Mouse (Mus musculus) intestine, embryonic 16.5 days (tissue): ENCODE measurements around the gene Cdhr3. TPM values are rescaled to one million over a fixed set of nuclear protein-coding genes. Genes with fewer than 3 reads are reported as not detected.
"Not testable (repeated sequence)": the region's sequence is repeated elsewhere in the genome, so short reads cannot be mapped to it uniquely, and the experiment has no call there.

Source experiments
- ATAC-seq: fragments of 200-750 bp; cut with Nextera tagmentation; 2 replicates; pipeline ENCODE4 v1.8.0; 2017; ENCODE audit warnings: moderate TSS enrichment, moderate library complexity
- H3K27ac ChIP-seq: fragments of 300-500 bp; sonication (generic); 2 replicates; pipeline ENCODE4 v1.5.1; 2014; ENCODE audit warnings: mild to moderate bottlenecking, low read length
- H3K27me3 ChIP-seq: fragments of 300-500 bp; sonication (generic); replicated peaks from 2 replicates; pipeline ENCODE4 v1.6.1; 2014; ENCODE audit warnings: low read length, control low read depth, mixed read lengths; ENCODE audit not compliant: control insufficient read depth, insufficient read depth
- H3K36me3 ChIP-seq: fragments of 300-500 bp; sonication (generic); 2 replicates; pipeline ENCODE4 v1.6.1; 2014; ENCODE audit warnings: low read length, control low read depth; ENCODE audit not compliant: control insufficient read depth, insufficient read depth
- H3K4me1 ChIP-seq: fragments of 300-500 bp; sonication (generic); 2 replicates; pipeline ENCODE4 v1.6.1; 2014; ENCODE audit warnings: low read length, control low read depth, mixed read lengths; ENCODE audit not compliant: control insufficient read depth, insufficient read depth
- H3K4me2 ChIP-seq: fragments of 300-500 bp; sonication (generic); 2 replicates; pipeline ENCODE4 v1.6.1; 2014; ENCODE audit warnings: low read depth, low read length, control low read depth
- H3K4me3 ChIP-seq: fragments of 300-500 bp; sonication (generic); 2 replicates; pipeline ENCODE4 v1.5.1; 2014; ENCODE audit warnings: mild to moderate bottlenecking, low read length
- H3K9ac ChIP-seq: fragments of 300-500 bp; sonication (generic); 2 replicates; pipeline ENCODE4 v1.6.1; 2014; ENCODE audit warnings: low read depth, low read length
- H3K9me3 ChIP-seq: fragments of 300-500 bp; sonication (generic); 2 replicates; pipeline ENCODE4 v1.6.1; 2016; ENCODE audit warnings: low read length, control low read depth; ENCODE audit not compliant: control insufficient read depth
- WGBS: fragments of 180-500 bp; shearing (Covaris S2); extraction: QIAGEN DNeasy Blood & Tissue Kit; methylation state at CpG from one replicate; pipeline ENCODE4 v1.1.7; 2014; 5-methylcytosine and 5-hydroxymethylcytosine counted together
- polyA plus RNA-seq: library from polyadenylated mRNA; unstranded; fragments of >200 nt; fragmentation: Nextera tagmentation; extraction: Ambion mirVana; gene quantifications from 2 replicates; pipeline ENCODE4 v1.2.1, GENCODE M21; 2015

Cdhr3 gene
- polyA plus RNA-seq, 1 experiment from 2014 or later = 0.04 TPM

- no peak for ATAC-seq
- no peaks in the 10 kb centered on the region for H3K9me3 ChIP-seq
- no peaks in the 10 kb centered on the region for H3K36me3 ChIP-seq
- WGBS = 80% methylated on average over 2 of the region's 2 CpGs
- no peak overlapping the region for H3K4me3 ChIP-seq
- H3K4me1 ChIP-seq = peaks cover 7% of the 10 kb centered on the region; the same call in 1 of the 2 replicates
- no peak overlapping the region for H3K4me2 ChIP-seq
- no peak overlapping the region for H3K27ac ChIP-seq
- H3K27me3 ChIP-seq = no peaks in the 10 kb centered on the region
- H3K9ac ChIP-seq = no peak overlapping the region
These were observed 29.4 kb downstream of the Cdhr3 start for GRCm38 (mm10) chr12:33063250-33063649.

- ATAC-seq, H3K4me2 ChIP-seq, H3K9me3 ChIP-seq, H3K27ac ChIP-seq, H3K27me3 ChIP-seq, H3K9ac ChIP-seq, H3K36me3 ChIP-seq, H3K4me3 ChIP-seq: not testable (repeated sequence)
- peaks cover 15% of the 10 kb centered on the region for H3K4me1 ChIP-seq
- 67% methylated on average over 2 of the region's 2 CpGs for WGBS
These were observed 30.3 kb downstream of the Cdhr3 start for GRCm38 (mm10) chr12:33062379-33062778.

GRCm38 (mm10) chr12:33061651-33062050, 31.0 kb downstream of the Cdhr3 start:
- no peak overlapping the region; the same call in 1 of the 2 replicates for H3K4me2 ChIP-seq
- ATAC-seq = no peak
- H3K36me3 ChIP-seq = no peaks in the 10 kb centered on the region
- H3K27ac ChIP-seq = 0 out of 2 replicates have a peak overlapping the region, but pooled peaks have one; percentile 8
- H3K4me3 ChIP-seq = no peak overlapping the region
- H3K27me3 ChIP-seq = no peaks in the 10 kb centered on the region
- H3K4me1 ChIP-seq = peaks cover 22% of the 10 kb centered on the region
- WGBS = 52% methylated on average over 8 of the region's 8 CpGs
- no peaks in the 10 kb centered on the region for H3K9me3 ChIP-seq
- H3K9ac ChIP-seq = 0 out of 2 replicates have a peak overlapping the region, but pooled peaks have one; percentile 7

GRCm38 (mm10) chr12:33057231-33058048, 35.2 kb downstream of the Cdhr3 start:
- ATAC-seq = peak; percentile 92
- Histone ChIP-seq H3K27me3 (no peaks in the 10 kb centered on the region), H3K9ac (peak overlapping the region; percentile 50), H3K27ac (peak overlapping the region; percentile 42), H3K4me1 (peaks cover 22% of the 10 kb centered on the region), H3K9me3 (no peaks in the 10 kb centered on the region), H3K36me3 (no peaks in the 10 kb centered on the region), H3K4me3 (peak overlapping the region; percentile 16; the same call in 1 of the 2 replicates), H3K4me2 (peak overlapping the region; percentile 56)
- 8% methylated on average over 19 of the region's 19 CpGs for WGBS

GRCm38 (mm10) chr12:33056574-33056973, 36.1 kb downstream of the Cdhr3 start:
- no peak overlapping the region for H3K27ac ChIP-seq
- H3K9ac ChIP-seq = no peak overlapping the region
- no peak overlapping the region for H3K4me2 ChIP-seq
- H3K4me3 ChIP-seq = no peak overlapping the region
- no peaks in the 10 kb centered on the region for H3K27me3 ChIP-seq
- peaks cover 18% of the 10 kb centered on the region for H3K4me1 ChIP-seq
- WGBS = 44% methylated on average over 3 of the region's 3 CpGs
- H3K9me3 ChIP-seq = no peaks in the 10 kb centered on the region
- ATAC-seq = no peak
- H3K36me3 ChIP-seq = no peaks in the 10 kb centered on the region

- H3K27me3 ChIP-seq = no peaks in the 10 kb centered on the region
- 65% methylated on average over 6 of the region's 6 CpGs for WGBS
- no peaks in the 10 kb centered on the region for H3K9me3 ChIP-seq
- no peak overlapping the region for H3K27ac ChIP-seq
- peaks cover 15% of the 10 kb centered on the region for H3K4me1 ChIP-seq
- H3K4me3 ChIP-seq = no peak overlapping the region
- no peak for ATAC-seq
- no peak overlapping the region for H3K9ac ChIP-seq
- H3K4me2 ChIP-seq = no peak overlapping the region
- no peaks in the 10 kb centered on the region for H3K36me3 ChIP-seq
These were observed 36.6 kb downstream of the Cdhr3 start for GRCm38 (mm10) chr12:33056074-33056473.

- no peaks in the 10 kb centered on the region for H3K9me3 ChIP-seq
- H3K4me1 ChIP-seq = peaks cover 15% of the 10 kb centered on the region
- H3K36me3 ChIP-seq = no peaks in the 10 kb centered on the region
- WGBS = 75% methylated on average over 13 of the region's 13 CpGs
- H3K4me3 ChIP-seq = no peak overlapping the region
- no peak for ATAC-seq
- no peak overlapping the region for H3K27ac ChIP-seq
- no peak overlapping the region for H3K4me2 ChIP-seq
- no peaks in the 10 kb centered on the region for H3K27me3 ChIP-seq
- H3K9ac ChIP-seq = no peak overlapping the region
These were observed 38.9 kb downstream of the Cdhr3 start for GRCm38 (mm10) chr12:33053746-33054145.

- no peaks in the 10 kb centered on the region for H3K9me3 ChIP-seq
- ATAC-seq = no peak
- no peak overlapping the region for H3K4me2 ChIP-seq
- WGBS = 63% methylated on average over 9 of the region's 9 CpGs
- no peak overlapping the region for H3K27ac ChIP-seq
- H3K4me3 ChIP-seq = no peak overlapping the region
- peaks cover 15% of the 10 kb centered on the region for H3K4me1 ChIP-seq
- no peak overlapping the region for H3K9ac ChIP-seq
- no peaks in the 10 kb centered on the region for H3K27me3 ChIP-seq
- no peaks in the 10 kb centered on the region for H3K36me3 ChIP-seq
These were observed 39.4 kb downstream of the Cdhr3 start for GRCm38 (mm10) chr12:33053311-33053710.

GRCm38 (mm10) chr12:33048391-33048790, 44.3 kb downstream of the Cdhr3 start:
- WGBS = 74% methylated on average over 3 of the region's 3 CpGs
- no peak overlapping the region for H3K27ac ChIP-seq
- H3K27me3 ChIP-seq = no peaks in the 10 kb centered on the region
- H3K4me1 ChIP-seq = peaks cover 8% of the 10 kb centered on the region; the same call in 1 of the 2 replicates
- ATAC-seq = no peak
- H3K4me2 ChIP-seq = no peak overlapping the region
- no peak overlapping the region for H3K4me3 ChIP-seq
- no peaks in the 10 kb centered on the region for H3K9me3 ChIP-seq
- no peaks in the 10 kb centered on the region for H3K36me3 ChIP-seq
- H3K9ac ChIP-seq = no peak overlapping the region
